Mouse (Mus musculus) stomach, embryonic 14.5 days (tissue): ENCODE data around the gene Wfdc9. TPM values are rescaled to one million over a fixed set of nuclear protein-coding genes. Genes with fewer than 3 reads are reported as not detected.

Experiments used
- ATAC-seq: fragments of 200-750 bp; cut with Nextera tagmentation; 2 replicates; pipeline ENCODE4 v1.8.0; 2017; ENCODE audit warnings: low read depth, moderate TSS enrichment; ENCODE audit not compliant: insufficient number of reproducible peaks, insufficient read depth, low FRiP score
- H3K27ac ChIP-seq: fragments of 300-500 bp; sonication (generic); 2 replicates; pipeline ENCODE4 v1.5.1; 2014; ENCODE audit warnings: mild to moderate bottlenecking, low read length, moderate library complexity, mixed read lengths
- H3K27me3 ChIP-seq: fragments of 300-500 bp; sonication (generic); 2 replicates; pipeline ENCODE4 v1.6.1; 2014; ENCODE audit warnings: low read length, control low read depth, mixed read lengths; ENCODE audit not compliant: control insufficient read depth, insufficient read depth
- H3K36me3 ChIP-seq: fragments of 300-500 bp; sonication (generic); 2 replicates; pipeline ENCODE4 v1.6.1; 2014; ENCODE audit warnings: mild to moderate bottlenecking, control low read depth, low read length, moderate library complexity, mixed read lengths; ENCODE audit not compliant: control insufficient read depth, insufficient read depth
- H3K4me1 ChIP-seq: fragments of 300-500 bp; sonication (generic); 2 replicates; pipeline ENCODE4 v1.6.1; 2014; ENCODE audit warnings: low read length, control low read depth, mixed read lengths; ENCODE audit not compliant: control insufficient read depth, insufficient read depth
- H3K4me2 ChIP-seq: fragments of 300-500 bp; sonication (generic); replicated peaks from 2 replicates; pipeline ENCODE4 v1.6.1; 2014; ENCODE audit warnings: low read depth, low read length, control low read depth
- H3K4me3 ChIP-seq: fragments of 300-500 bp; sonication (generic); 2 replicates; pipeline ENCODE4 v1.5.1; 2014; ENCODE audit warnings: low read depth, low read length, control low read depth
- H3K9ac ChIP-seq: fragments of 300-500 bp; sonication (generic); replicated peaks from 2 replicates; pipeline ENCODE4 v1.6.1; 2014; ENCODE audit warnings: low read depth, mild to moderate bottlenecking, control low read depth, low read length, moderate library complexity, mixed read lengths
- H3K9me3 ChIP-seq: fragments of 300-500 bp; sonication (generic); 2 replicates; pipeline ENCODE4 v1.6.1; 2016; ENCODE audit warnings: low read depth, low read length, control low read depth; ENCODE audit not compliant: control insufficient read depth
- WGBS: fragments of 180-500 bp; shearing (Covaris S2); extraction: QIAGEN DNeasy Blood & Tissue Kit; methylation state at CpG from one replicate; pipeline ENCODE4 v1.1.7; 2014; 5-methylcytosine and 5-hydroxymethylcytosine counted together
- polyA plus RNA-seq: library from polyadenylated mRNA; unstranded; fragments of >200 nt; fragmentation: Nextera tagmentation; extraction: Ambion mirVana; gene quantifications from 2 replicates; pipeline ENCODE4 v1.2.1, GENCODE M21; 2014

The Wfdc9 gene
- not detected in 2 replicates for polyA plus RNA-seq

- H3K9ac ChIP-seq, result no peak within 1 kb of the TSS
- ATAC-seq, result no peak
- no peak within 1 kb of the TSS for H3K4me3 ChIP-seq
- no peaks in the 10 kb centered on the region for H3K36me3 ChIP-seq
- no peaks in the 10 kb centered on the region for H3K4me1 ChIP-seq
- no peak within 1 kb of the TSS for H3K4me2 ChIP-seq
- no peaks in the 10 kb centered on the region for H3K9me3 ChIP-seq
- 83% methylated on average over 9 of the region's 9 CpGs for WGBS
- H3K27ac ChIP-seq, result no peak within 1 kb of the TSS
- no peaks in the 10 kb centered on the region for H3K27me3 ChIP-seq
Observed at GRCm38 (mm10) chr2:164656483-164656882, at the start of gene Wfdc9. TSS of gene Wfdc9 (minus strand) at chr2:164656583.

DNA sequence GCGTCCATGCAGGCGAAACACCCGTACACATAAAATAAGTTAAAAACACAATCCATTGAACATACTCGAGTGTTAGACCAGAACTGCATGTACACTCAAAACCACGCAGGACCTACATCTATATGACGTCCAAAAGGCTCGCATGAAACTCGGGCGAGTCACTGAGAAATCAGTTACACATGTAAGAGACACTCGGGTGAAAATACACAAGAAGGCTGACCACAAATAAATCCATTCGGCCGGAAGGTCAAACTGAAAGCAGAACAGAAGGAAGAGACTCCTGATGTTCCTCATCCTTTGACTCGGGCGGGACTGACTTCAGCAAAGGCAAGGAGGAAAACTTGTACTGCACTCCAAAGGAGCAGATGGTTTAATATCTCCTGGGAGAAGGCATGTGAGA is 49.6 kb upstream of the Wfdc9 start:
- Histone ChIP-seq H3K27ac (no peak overlapping the region), H3K4me2 (no peak overlapping the region), H3K36me3 (no peaks in the 10 kb centered on the region), H3K27me3 (no peaks in the 10 kb centered on the region), H3K9ac (no peak overlapping the region), H3K4me1 (no peaks in the 10 kb centered on the region), H3K9me3 (no peaks in the 10 kb centered on the region), H3K4me3 (no peak overlapping the region)
- 90% methylated on average over 14 of the region's 14 CpGs for WGBS
- no peak for ATAC-seq

- H3K4me3 ChIP-seq, result no peak overlapping the region
- H3K27ac ChIP-seq, result no peak overlapping the region
- over 99% methylated on average over 6 of the region's 6 CpGs for WGBS
- H3K36me3 ChIP-seq, result no peaks in the 10 kb centered on the region
- H3K9ac ChIP-seq, result no peak overlapping the region
- no peaks in the 10 kb centered on the region for H3K27me3 ChIP-seq
- no peak overlapping the region for H3K4me2 ChIP-seq
- no peaks in the 10 kb centered on the region for H3K4me1 ChIP-seq
- H3K9me3 ChIP-seq, result no peaks in the 10 kb centered on the region
- no peak for ATAC-seq
Observed at GRCm38 (mm10) chr2:164705328-164705727, 48.9 kb upstream of the Wfdc9 start.

- H3K4me2 ChIP-seq, result no peak overlapping the region
- 79% methylated on average over 5 of the region's 5 CpGs for WGBS
- no peak for ATAC-seq
Observed at GRCm38 (mm10) chr2:164704235-164704634, 47.9 kb upstream of the Wfdc9 start.

DNA sequence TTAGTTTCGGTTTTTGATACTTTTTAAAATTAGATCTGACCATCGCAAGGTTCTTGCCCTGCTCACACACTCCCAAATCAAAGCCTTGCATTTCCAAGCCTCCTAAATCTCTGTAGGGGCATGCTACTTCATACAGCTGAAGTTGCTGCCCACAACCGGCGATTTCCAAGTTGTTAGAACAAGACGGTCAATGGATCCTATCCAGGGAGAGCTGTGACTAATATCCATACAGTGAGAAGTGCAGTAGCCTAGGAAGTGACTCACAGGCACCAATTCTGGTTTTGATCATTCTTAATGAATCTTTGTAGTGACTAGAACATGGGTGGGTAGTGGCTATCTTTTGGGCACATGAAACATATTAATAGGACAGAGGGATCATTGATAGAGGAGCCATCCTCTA is 45.4 kb upstream of the Wfdc9 start:
- Histone ChIP-seq H3K4me2 (no peak overlapping the region), H3K4me3 (no peak overlapping the region), H3K9ac (no peak overlapping the region), H3K36me3 (no peaks in the 10 kb centered on the region), H3K27ac (no peak overlapping the region), H3K4me1 (no peaks in the 10 kb centered on the region), H3K27me3 (no peaks in the 10 kb centered on the region), H3K9me3 (no peaks in the 10 kb centered on the region)
- no peak for ATAC-seq
- WGBS, result 88% methylated on average over 5 of the region's 5 CpGs

More at GRCm38 (mm10) chr2:164704235-164704634, 47.9 kb upstream of the Wfdc9 start:
- no peaks in the 10 kb centered on the region for H3K27me3 ChIP-seq
- H3K36me3 ChIP-seq, result no peaks in the 10 kb centered on the region
- no peak overlapping the region for H3K27ac ChIP-seq
- no peak overlapping the region for H3K9ac ChIP-seq
- no peak overlapping the region for H3K4me3 ChIP-seq
- H3K9me3 ChIP-seq, result no peaks in the 10 kb centered on the region
- H3K4me1 ChIP-seq, result no peaks in the 10 kb centered on the region

DNA sequence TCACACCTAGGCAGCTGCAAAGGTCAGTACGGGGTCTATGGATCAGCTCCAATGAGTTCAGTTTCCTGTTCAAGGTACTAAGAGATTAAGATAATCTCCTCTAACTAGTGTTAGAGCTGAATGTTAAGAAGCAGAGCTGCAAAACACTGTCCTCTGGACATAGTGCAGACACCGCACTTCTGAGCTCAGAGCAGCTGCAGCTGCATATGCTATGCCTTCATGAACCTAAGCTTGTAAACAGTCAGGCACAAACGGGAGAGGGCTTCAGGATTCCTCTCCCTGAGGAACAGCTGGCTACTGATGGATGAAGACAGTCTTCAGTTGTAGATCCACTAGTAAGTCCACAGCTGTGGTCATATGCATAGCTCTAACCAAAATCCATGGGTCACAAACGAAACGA is 44.6 kb upstream of the Wfdc9 start:
- Histone ChIP-seq H3K4me3 (no peak overlapping the region), H3K9me3 (no peaks in the 10 kb centered on the region), H3K27me3 (no peaks in the 10 kb centered on the region), H3K36me3 (no peaks in the 10 kb centered on the region), H3K27ac (no peak overlapping the region), H3K4me1 (no peaks in the 10 kb centered on the region), H3K4me2 (no peak overlapping the region), H3K9ac (no peak overlapping the region)
- 0 out of 2 replicates have a peak, but pooled peaks have one; percentile 49 for ATAC-seq
- 45% methylated on average over 5 of the region's 5 CpGs for WGBS

GRCm38 (mm10) chr2:164698201-164698600 is 41.8 kb upstream of the Wfdc9 start, which contains the start of gene Spint4:
TSS of gene Spint4 (plus strand) at chr2:164698501.
- Histone ChIP-seq H3K36me3 (no peaks in the 10 kb centered on the region), H3K4me1 (no peaks in the 10 kb centered on the region), H3K4me3 (no peak within 1 kb of the TSS), H3K9ac (no peak within 1 kb of the TSS), H3K27ac (no peak within 1 kb of the TSS), H3K27me3 (no peaks in the 10 kb centered on the region), H3K9me3 (no peaks in the 10 kb centered on the region), H3K4me2 (no peak within 1 kb of the TSS)
- 73% methylated on average over 4 of the region's 4 CpGs for WGBS
- no peak for ATAC-seq

- no peak within 1 kb of the TSS for H3K9ac ChIP-seq
- H3K27ac ChIP-seq, result no peak within 1 kb of the TSS
- no peak within 1 kb of the TSS for H3K4me2 ChIP-seq
- 66% methylated on average over 3 of the region's 3 CpGs for WGBS
- ATAC-seq, result no peak
- no peaks in the 10 kb centered on the region for H3K36me3 ChIP-seq
- H3K9me3 ChIP-seq, result no peaks in the 10 kb centered on the region
- H3K27me3 ChIP-seq, result no peaks in the 10 kb centered on the region
- no peak within 1 kb of the TSS for H3K4me3 ChIP-seq
- H3K4me1 ChIP-seq, result no peaks in the 10 kb centered on the region
Observed at GRCm38 (mm10) chr2:164684807-164685206, 28.4 kb upstream of the Wfdc9 start, which contains the start of gene Wfdc13. TSS of gene Wfdc13 (plus strand) at chr2:164685107.

- H3K36me3 ChIP-seq, result no peaks in the 10 kb centered on the region
- no peak for ATAC-seq
- H3K4me3 ChIP-seq, result no peak overlapping the region
- H3K27me3 ChIP-seq, result no peaks in the 10 kb centered on the region
- no peaks in the 10 kb centered on the region for H3K9me3 ChIP-seq
- H3K4me1 ChIP-seq, result no peaks in the 10 kb centered on the region; the same call in 1 of the 2 replicates
- H3K27ac ChIP-seq, result no peak overlapping the region
- WGBS, result 30% methylated on average over 3 of the region's 3 CpGs
- H3K9ac ChIP-seq, result no peak overlapping the region
- H3K4me2 ChIP-seq, result no peak overlapping the region
Observed at GRCm38 (mm10) chr2:164679906-164680305, 23.5 kb upstream of the Wfdc9 start.
